Mouse (Mus musculus): ENCODE data around the gene Sprtn.

DNA sequence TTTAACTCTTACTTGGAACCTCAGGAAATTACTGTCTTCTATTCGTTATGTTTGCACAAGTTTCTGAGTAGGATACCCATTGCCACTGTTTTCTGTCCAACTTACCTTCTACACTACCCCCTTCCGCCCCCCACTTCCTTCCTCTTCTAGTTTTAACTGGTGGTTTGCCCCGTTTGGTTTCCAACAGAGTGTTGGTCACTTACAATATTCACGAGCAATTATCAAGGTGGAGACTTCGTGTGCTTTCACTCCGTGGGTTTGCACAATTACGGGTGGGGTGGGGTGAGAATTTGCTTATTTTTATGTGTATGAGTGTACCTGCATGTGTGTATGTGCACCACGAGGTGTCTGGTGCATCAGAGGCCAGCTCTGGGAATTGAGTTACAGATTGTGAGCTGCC, 34.0 kb upstream of the Sprtn start:
- no peak for TF ChIP-seq CHD2 (IDR thresholded peaks at IDR 0.05; ENCODE audit: low read depth, low read length)
- TF ChIP-seq ZNF384 (IDR thresholded peaks at IDR 0.05; ENCODE audit: low read depth, low read length) = no peak
- TF ChIP-seq HCFC1 (IDR thresholded peaks at IDR 0.05; ENCODE audit: borderline replicate concordance, insufficient read depth, low read length) = no peak
- no peak for TF ChIP-seq MAFK (IDR thresholded peaks at IDR 0.05; ENCODE audit: insufficient read depth, low read depth, low read length)

Data from ES-E14 (cell line).